Mouse (Mus musculus) heart, postnatal 36 days (tissue): ENCODE results near the gene Bcr. TPM values are rescaled to one million over a fixed set of nuclear protein-coding genes. Genes with fewer than 3 reads are reported as not detected.

Experiments used
- DNase-seq, 2 experiments: peaks; one replicate each; pipeline ENCODE4 v3.0.0; 2021 to 2022
- intact Hi-C: fragments of 180-260 bp; cut with DNase I; formaldehyde crosslinking; loops from one replicate; pipeline ENCODE4 v1.15.1; 2025
- total RNA-seq, 2 experiments: library from RNA; stranded (reverse); gene quantifications; 2 replicates each; pipeline ENCODE4 v1.2.3; 2021

The Bcr gene
- total RNA-seq, 2 experiments from 2014 or later = 8.3 to 9.1 TPM

DNA sequence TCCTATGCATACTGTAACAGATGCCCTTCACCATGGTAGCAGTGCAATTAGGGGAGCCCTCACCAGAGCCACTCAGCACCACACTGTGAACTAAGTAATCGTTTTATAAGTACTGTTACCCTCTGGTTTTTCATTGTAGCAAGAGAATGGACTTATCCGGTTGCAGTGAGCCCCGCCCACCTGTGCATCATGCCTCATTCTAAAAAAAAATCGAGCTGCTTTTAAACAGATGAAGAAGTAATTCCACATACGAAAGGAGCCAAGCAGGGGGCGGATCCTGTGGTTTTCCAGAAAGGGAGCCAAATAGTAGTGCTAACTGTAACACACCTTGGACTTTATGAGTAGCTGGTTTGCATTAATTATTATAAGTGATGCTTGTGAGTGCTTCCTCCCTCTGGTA is 58.1 kb downstream of the Bcr start:
- intact Hi-C loops = no loop called here

DNA sequence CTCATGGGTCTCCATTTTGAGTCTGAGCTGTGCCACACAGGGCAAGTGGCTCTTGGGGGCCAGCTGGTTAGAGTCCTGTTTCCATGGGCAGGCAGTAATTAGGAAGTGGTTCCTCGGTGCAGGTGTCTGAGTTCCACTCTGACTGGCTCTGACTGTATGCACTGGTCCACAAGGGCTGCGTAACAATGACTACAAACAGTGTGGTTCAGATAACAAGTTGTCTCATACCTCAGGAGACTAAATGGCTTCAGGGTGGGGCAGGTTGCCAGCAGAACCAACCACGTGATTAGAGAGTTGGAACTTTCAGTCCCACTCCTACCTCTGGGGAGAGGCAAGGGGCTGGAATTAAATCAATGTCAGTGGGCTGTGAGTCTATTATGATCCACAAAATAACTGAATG is 59.0 kb downstream of the Bcr start:
- peak; percentile 37 to 51 for DNase-seq
- intact Hi-C loops = no loop called here

More for the DNA sequence above, 58.1 kb downstream of the Bcr start:
- no peak for DNase-seq

DNA sequence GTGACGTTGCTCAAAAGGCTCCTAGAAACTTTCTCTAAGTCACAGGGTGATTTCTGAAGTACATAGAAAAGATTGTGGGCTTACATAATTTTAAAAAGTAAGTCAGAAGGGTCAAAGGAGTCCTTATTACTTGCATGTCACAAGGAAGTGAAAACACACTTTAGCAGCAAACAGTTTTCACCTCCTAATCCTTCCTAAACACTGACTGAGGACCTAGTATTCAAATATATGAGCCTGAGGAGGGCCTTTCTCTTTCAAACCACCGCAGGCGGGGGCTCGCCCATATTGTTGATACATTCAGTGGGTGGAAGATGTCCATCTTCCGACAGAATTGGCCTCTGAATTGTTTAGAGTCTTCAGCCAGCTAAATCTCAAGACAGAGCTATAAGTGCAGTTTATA is 59.8 kb downstream of the Bcr start:
- DNase-seq = no peak
- intact Hi-C loops = no loop called here

DNA sequence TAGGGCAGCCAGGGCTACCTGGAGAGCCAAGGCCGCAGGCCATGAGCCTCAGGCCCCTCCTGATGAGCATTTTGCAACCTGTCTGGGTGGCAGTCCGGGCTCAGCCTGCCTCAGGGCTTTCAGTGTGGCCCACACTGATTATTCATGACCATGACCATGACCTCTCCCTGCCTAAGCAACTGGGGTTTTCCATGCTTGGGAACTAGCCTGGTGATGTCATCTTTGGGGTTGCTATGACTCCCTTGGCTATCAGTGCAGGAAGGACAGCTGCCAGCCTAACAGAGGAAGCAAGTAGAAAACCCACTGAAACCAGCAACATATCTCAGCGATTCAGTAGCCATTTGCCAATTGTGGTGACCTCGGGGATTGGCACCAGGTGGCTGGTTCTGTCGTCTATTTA is 60.6 kb downstream of the Bcr start:
- DNase-seq = peak; percentile 61 to 66
- intact Hi-C loops = no loop called here

DNA sequence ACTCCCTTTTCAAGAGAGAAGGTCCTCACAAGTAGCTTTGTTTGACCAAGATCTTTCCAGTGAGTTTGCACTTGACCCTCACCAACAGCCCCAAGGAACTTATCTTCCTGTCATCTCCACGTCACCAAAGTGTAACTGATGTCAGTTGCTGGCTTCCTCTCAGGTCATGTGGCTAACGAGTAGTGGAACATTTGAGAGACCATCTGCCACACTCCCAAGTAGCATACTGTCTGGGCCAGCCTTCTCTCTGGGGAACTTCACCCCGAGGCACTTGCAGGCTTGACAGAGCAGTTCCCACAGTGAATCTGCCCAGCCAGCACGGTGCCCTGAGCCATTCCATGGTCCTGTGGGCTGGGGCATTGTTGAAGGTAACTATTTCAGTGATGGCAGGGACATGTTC is 65.2 kb downstream of the Bcr start:
- no peak for DNase-seq
- intact Hi-C loops = no loop called here

DNA sequence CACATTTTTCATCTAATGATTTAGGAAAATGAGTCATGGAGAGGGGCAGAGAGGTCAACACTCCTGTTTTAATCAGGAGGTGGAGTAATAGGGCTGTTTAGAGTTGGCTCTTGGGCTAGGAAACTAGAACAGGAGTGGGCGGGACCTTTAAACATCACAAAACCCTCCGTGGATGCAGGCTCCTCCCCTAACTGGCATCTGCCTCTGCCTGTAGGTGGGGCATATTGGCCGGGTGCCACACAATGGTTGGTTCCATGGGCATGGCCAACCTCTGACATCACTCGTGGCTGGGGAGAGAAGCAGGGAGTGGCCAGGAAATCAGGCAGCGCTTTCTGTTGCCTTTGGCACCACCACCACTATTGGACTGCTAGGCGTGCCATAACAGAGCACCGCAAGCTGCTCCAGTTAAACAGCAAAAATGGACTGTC is 68.9 kb downstream of the Bcr start:
- peak; percentile 78 for DNase-seq
- intact Hi-C loops = no loop called here

DNA sequence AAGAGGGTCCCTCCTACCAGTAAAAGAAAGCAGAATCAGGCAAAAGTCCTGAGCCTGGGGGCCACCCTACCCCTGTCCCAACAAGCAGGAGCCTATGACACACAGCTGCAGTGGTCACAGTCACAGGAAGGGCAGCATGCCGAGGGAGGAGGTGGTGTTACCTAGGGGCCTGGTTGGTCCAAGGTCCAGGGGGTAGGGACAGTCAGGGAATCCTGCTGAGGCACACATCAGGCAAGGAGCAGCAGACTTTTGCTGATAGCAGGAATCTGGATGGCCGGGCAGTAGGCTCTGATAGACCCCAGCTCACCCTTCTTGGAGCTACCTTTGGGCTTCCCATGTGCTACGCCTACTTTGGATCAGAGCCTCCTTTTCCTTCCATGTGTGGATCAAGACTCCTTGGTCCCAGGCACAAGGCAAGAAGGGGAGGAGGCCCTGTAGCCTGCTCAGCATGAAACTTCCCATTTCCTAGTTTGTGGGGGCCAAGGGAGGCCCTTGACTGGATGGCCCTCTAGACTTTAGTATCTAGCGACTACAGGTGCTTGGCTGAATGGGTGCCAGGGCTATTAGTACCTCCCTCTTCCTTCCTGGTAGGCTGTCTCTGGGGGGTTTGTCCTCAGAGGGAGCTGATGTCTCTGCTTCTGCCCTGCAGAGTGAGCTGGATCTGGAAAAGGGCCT is 70.1 kb downstream of the Bcr start:
- intact Hi-C loops = loop anchor here (5.0 kb wide), 1 partner anchor 68 kb away; the partner anchor contains the start of gene Bcr
- no peak for DNase-seq

DNA sequence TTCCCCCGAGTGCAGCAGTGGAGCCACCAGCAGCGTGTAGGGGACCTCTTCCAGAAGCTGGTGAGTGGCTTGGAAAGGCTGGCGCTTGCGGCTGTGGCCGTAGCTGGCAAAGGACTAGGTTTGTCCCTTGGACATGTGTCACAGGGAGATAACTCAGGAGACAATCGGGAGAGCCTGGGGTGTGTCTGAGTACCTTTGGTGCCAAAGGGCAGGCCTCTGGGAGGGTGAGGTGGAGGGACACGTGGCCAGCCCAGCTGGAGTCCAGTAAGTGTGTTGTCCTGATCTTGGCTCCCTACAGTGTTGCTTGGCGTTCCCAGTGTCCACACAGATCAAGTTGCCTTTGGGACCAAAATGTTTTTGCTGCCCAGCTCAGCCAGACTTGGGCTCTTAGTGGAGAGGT is 71.2 kb downstream of the Bcr start:
- DNase-seq = peak; percentile 60 to 62
- intact Hi-C loops = loop anchor here (5.0 kb wide), 1 partner anchor 69 kb away; the partner anchor contains the start of gene Bcr

DNA sequence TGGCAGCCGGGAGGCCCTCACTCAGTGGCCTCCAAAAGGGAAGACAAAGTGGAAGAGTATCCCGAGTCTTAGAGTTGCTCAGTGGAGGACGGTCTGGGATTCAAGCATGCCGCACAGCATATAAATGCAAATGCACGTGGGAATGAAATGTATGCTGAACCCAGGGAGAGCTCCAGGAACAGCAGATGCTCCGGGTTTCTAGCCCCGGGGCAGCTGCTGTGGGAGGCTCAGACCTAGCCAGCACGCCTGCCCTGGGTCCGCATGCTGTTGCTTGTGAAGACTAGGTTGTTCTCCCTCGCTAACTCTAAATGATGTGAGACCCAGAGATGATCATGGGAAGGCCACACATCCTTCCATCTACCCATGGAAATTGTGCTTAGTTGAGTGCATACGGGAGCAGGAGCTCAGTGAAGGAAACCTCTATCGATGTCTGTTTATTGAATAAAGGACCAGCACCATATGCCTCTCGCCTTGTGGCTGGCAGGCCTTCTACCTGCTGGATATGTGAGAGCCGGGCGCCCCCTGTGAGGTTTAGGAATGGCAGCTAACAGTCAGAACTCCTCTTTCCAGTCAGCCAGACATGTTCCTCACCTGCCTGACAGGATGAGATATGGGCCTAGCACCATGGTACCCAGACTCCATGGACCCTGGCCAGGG is 74.6 kb downstream of the Bcr start:
- no peak for DNase-seq
- intact Hi-C loops = loop anchor here (5.0 kb wide), 1 partner anchor 73 kb away; the partner anchor contains the start of gene Bcr

DNA sequence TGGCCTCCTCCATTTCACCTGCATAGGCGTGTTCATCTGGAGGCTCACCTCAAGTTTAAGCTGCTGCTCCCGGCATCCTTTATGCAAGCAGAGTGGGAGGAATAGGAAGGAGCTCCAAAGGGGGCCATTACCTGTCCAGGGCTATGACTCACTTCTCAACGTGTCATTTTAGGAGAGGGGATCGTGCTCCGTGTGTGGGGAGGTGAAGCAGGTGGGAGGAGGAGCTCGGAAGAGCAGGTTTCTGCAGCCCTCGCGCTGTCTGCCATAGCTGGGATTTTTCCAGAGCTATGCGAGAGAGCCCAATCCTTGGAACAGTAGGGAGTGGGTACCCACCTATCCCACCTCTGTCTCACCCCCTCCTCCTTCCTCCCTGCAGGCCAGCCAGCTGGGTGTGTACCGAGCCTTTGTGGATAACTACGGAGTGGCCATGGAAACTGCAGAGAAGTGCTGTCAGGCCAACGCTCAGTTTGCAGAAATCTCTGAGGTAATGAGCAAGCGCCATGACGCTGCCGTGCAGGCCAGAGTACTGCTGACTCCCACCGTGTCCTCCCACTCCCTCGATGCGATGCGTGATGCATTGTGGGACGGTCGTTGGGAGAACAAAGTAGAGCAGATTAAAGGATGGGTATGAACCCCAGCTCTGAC is 75.2 kb downstream of the Bcr start:
- intact Hi-C loops = no loop called here

DNA sequence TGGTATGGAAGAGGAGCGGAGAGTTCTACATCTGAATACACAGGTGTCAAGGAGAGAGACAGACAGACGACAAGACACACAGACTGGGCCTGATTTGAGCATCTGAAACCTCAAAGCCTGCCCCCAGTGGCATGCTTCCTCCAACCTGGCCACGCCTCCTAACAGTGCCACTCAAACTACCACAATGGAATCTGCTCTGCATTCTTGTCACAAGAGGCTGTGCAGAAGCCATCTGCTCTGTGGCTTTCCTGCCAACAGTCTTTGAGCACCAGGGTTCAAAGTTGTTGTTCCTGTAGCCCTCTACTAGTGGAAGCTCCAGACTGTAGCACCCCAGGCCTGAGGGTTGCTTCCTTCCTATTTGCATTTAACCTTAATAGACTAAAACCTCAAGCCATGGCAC is 76.8 kb downstream of the Bcr start:
- intact Hi-C loops = no loop called here
- DNase-seq = no peak

More for the DNA sequence above, 75.2 kb downstream of the Bcr start:
- no peak for DNase-seq

DNA sequence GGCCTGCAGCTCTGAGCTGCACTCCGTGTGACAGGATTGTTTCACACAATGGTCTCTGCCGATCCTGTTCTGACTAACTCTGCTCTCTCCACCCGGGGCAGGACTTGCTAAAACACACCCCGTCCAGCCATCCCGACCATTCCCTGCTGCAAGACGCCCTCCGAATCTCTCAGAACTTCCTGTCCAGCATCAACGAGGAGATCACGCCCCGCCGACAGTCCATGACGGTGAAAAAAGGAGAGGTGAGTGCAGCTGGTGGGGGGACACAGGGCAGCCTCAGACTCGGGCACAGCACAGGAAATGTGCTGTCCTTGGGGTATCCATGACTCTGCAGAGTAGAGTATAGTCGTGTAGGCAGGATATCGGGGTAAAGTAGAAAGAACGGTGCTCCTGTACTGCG is 84.8 kb downstream of the Bcr start:
- DNase-seq = no peak
- intact Hi-C loops = loop anchor here (5.0 kb wide), 1 partner anchor 43 kb away; no protein-coding TSS in a partner anchor

DNA sequence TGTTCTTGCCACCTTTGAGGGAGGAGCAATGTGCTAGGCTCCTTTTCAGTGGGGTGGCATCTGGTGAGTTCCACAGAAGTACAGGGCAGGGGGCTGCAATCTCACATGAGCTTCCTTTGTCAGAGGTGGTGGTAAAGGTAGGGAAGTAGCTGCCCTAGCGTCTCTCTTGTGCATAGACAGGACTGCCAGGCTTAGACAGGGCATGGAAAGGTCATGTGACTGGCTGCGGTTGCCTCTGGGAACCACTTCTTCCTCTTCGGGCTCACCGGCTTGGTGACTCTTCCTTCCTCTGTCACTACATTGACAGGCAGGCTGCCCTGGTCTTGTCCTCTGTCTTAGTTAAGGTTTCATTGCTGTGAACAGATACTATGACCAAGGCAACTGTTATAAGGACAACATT is 85.6 kb downstream of the Bcr start:
- intact Hi-C loops = loop anchor here (5.0 kb wide), 1 partner anchor 44 kb away; no protein-coding TSS in a partner anchor
- DNase-seq = peak in 1 of 2 experiments; percentile 39

DNA sequence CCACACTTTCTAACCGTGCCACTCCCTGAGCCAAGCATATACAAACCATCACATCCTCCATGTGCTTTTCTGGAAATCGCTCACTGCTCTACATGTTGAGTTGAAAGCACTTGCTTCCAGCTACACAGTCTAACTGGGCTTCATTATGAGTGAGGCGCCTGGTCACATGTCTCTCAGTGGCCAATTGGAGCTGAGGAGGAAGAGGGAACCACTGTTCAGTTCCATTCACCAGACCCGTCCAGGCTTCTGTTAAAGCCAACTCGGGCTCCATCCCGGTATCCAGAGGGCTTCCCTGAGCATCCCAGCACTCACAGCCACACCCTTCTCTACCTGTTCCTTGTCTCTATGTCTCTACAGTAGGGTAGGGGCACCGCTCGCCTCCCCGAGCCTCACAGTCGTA is 86.2 kb downstream of the Bcr start:
- intact Hi-C loops = loop anchor here (5.0 kb wide), 1 partner anchor 44 kb away; no protein-coding TSS in a partner anchor

DNA sequence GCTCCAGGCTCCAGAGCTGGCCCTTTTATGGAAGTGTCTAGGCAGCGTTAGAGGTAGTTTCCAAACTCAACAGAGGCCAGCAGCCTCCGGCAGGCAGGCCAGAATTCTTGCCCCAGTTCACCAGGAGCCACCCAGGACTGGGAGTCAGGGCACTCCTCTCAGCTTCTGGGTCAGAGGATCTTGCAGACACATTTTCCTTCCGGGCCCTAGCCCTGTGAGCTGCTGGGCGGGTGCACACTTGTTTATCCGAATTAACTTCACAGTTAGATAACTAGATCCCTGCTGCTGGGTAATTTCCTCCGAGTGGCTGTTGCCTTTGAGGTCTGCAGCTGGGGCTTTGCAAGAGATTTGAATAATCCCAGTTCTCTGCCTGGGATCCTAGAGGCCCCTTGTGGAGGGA is 87.9 kb downstream of the Bcr start:
- intact Hi-C loops = loop anchor here (5.0 kb wide), 1 partner anchor 46 kb away; no protein-coding TSS in a partner anchor
- DNase-seq = peak in 1 of 2 experiments; percentile 26

More for the DNA sequence above, 86.2 kb downstream of the Bcr start:
- DNase-seq = no peak

DNA sequence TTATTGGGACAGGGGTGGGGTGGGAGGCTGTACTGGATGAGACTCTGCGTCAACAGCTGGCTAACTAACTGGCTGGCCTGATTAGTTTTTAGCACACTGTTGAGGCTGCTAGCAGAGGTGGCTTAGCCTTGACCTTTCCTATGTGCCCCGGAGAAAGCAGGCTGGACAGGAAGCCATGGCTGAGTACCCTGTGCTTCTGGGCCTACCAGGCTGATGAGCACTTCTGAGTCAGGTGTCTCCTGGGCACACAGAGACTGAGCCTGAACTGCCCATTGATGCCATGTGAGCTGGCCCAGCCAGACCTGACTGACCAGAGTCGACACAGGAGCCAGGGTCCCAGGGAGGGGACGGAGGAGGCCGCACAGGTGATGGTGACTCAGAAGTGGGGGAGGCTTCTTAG is 90.0 kb downstream of the Bcr start:
- intact Hi-C loops = loop anchor here (2.0 to 5.0 kb wide), 2 partner anchors 213 to 226 kb away; no protein-coding TSS in a partner anchor
- no peak for DNase-seq

DNA sequence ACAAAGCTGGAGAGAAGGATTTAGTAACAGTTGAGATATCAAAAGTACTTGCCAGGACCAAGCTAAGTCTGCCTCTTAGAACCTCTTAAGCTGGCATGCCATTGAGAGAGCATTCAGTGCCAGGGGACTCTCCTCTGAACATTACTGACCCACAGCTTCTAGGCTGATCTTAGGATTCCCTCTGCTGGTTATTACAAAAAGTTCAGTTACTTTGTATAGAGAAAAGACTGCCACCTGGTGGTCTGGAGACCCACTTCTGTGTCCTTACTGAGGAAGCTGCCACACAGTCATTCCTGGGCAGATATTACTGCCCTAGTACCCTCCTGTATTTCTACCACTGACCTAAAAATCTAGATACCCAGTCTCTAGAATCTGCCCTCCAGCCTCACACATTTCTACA is 90.9 kb downstream of the Bcr start:
- DNase-seq = peak; percentile 78 to 81
- intact Hi-C loops = loop anchor here (1.0 to 5.0 kb wide), 4 partner anchors 92 to 227 kb away; no protein-coding TSS in a partner anchor

DNA sequence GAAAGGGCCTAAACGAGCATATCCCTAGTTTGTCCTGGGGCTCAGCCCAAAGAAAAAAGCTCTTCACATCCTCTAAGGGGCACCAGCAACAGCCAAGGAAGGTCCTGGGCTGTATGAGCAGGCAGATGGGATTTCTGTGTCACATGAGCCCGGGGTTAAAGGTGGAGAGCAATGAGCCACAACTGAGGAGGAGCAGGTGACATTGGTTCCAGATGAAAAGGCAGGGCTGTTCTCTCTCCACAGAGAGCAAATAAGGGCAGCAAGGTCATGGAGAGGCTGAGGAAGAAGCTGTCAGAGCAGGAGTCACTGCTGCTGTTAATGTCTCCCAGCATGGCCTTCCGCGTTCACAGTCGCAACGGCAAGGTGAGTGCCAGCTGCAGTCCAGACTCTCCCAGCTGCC is 96.4 kb downstream of the Bcr start:
- intact Hi-C loops = no loop called here
- DNase-seq = no peak

DNA sequence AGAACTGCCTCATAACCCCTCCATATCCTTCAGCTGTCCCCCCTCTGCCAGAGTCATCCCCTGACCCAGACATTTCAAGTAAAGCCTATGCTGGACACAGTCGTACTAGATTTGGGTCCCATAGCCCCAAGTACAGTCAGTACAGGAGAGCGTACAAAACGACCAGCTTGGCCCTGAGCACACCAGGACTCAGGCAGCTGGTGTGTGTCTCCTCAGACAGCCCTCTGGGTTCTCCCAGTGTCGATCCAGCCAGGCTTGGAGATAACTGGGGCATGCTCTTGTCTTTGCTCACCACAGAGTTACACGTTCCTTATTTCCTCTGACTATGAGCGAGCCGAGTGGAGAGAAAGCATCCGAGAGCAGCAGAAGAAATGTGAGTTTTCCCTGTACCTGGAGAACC is 97.3 kb downstream of the Bcr start:
- DNase-seq = no peak
- intact Hi-C loops = no loop called here

DNA sequence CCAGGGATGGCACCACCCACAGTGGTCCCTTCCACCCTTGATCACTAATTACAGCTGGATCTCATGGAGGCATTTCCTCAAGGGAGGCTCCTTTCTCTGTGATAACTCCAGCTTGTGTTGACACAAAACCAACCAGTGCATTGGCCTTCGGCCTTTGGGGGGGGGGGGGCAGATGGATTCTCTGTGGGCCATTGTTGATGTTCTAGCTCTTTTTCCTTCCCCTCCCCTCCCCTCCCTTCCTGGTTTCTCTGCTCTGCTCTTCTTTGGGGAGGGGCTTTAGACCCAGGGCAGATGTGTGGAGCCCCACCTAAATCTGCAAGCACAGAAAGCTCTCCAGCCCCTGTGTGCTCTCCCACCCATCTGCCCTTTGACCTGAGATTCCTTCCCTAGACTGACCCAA is 98.0 kb downstream of the Bcr start:
- DNase-seq = no peak
- intact Hi-C loops = no loop called here
